Mouse (Mus musculus): Measurements from ENCODE around the gene Tcf20.

DNA sequence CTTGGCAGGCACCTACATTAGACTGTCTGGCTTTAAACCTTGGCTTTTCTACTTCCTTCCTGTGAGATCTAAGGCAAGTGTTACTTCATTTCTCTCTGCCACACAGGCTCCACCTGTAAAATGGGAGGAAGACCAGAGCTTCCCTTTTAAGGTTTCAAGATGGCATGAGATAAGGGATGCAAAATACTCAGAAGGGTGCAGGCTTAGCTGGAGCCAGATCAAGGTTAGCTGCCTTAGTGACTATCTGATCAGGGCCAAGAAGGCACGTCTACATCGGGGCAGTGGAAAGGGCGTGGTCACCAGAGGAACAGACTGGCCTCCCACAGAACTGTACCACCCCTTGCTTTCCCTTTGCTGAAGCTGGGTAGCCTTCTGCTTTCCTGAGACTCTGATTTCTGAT, 73.2 kb downstream of the Tcf20 start:
- TF ChIP-seq EP300 (IDR thresholded peaks at IDR 0.05; ENCODE audit: low read depth) = no peak
- TF ChIP-seq CTCF (IDR thresholded peaks at IDR 0.05; ENCODE audit: low read depth) = no peak
